Mouse (Mus musculus): ENCODE results near the gene Rnf225. TPM values are rescaled to one million over a fixed set of nuclear protein-coding genes. Genes with fewer than 3 reads are reported as not detected.
A peak's percentile ranks its signal among the peaks of the same experiment; 100 is the strongest.
"Not testable (repeated sequence)": the region's sequence is repeated elsewhere in the genome, so short reads cannot be mapped to it uniquely, and the experiment has no call there.

The Rnf225 gene
- polyA plus RNA-seq, 1 experiment from 2014 or later, result 30.7 TPM

DNA sequence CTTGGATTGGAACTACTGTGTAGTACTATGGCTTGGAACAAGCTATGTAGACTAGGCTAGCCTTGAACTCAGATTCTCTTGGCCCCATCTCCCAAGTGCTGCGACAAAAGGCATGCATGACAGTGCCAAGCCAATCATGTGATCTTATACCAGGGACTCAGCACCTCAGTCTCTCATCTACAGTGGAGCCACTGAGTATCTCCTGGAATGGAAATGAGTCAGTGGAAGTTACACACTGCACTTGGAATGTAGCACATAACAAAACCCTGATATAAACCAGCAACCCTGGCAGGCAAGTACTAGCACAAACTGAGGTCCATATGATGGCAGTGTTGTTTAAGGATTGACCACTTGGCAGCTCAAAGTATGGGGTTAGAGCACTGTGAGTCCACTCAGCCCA, 22.1 kb upstream of the Rnf225 start:
- no peak overlapping the region for H3K9ac ChIP-seq (ENCODE audit: low read length)
- DNase-seq (ENCODE audit: low spot score) (no peak), ATAC-seq (ENCODE audit: low FRiP score, low TSS enrichment) (0 out of 2 replicates have a peak, but pooled peaks have one; percentile 43)
- no peaks in the 10 kb centered on the region for H3K4me1 ChIP-seq (replicated peaks; ENCODE audit: control insufficient read depth, insufficient read depth)
- peaks cover 10% of the 10 kb centered on the region; the same call in 1 of the 2 replicates for H3K36me3 ChIP-seq (ENCODE audit: control insufficient read depth, insufficient read depth, low read length)
- H3K27me3 ChIP-seq (ENCODE audit: control insufficient read depth, insufficient read depth, low read length), result no peaks in the 10 kb centered on the region
- H3K9me3 ChIP-seq (ENCODE audit: control insufficient read depth, low read length), result no peaks in the 10 kb centered on the region
- H3K27ac ChIP-seq (replicated peaks), result no peak overlapping the region
- 88% methylated on average over 1 of the region's 1 CpGs for WGBS
- H3K4me3 ChIP-seq (ENCODE audit: low read depth, low read length), result no peak overlapping the region
- TF ChIP-seq EP300 (optimal IDR thresholded peaks at IDR 0.05) (no peak), CTCF (IDR thresholded peaks at IDR 0.05; ENCODE audit: low read depth) (peak; percentile 17; the same call in 1 of the 2 replicates)
- H3K4me2 ChIP-seq (replicated peaks; ENCODE audit: low read depth), result no peak overlapping the region

DNA sequence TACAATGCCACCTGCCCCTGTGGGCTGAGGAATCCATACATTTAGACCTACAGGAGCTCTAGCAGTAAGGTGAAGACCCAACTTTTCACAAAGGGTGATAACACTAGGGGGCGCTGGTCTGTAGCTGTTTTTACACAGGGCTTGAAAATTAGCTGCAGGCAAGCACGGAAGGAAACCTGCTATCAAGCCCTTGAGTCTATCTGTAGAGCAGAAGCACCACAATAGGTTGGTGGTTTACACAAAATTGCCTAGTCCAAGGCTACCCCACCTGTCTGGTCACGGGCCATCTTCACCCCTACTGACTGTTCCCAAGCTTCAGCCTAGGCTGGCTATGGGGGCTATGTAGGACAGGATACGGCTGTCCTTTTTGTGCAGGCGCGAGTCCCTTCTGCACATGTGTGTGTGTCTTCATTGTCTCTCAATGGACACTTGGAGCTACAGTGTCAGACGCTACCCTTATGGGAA, 17.7 kb upstream of the Rnf225 start:
- ATAC-seq (ENCODE audit: low FRiP score, low TSS enrichment), result peak; percentile 41

DNA sequence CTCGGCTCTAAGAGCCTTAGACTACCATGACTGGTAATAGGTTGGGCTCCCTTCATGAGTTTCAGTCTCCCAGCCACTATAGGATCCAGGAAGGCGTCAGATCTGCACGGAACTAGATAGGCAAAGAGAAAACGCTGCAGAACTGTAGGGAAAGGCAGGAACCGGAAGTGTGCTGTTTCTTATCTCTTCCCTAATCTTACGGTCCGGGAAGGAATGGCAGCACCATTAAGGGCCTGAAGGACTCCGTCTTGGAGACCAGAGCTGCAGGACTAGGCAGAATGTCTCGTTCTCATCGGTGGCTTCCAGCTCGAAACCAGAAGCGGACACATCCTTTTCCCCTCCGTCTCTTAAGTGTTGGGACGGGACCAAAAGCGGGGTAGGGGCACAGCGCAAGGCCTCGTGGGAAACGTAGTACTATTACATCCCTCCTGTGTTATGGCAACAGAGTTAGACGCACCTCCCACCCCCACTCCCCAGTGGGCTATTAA, 17.0 kb upstream of the Rnf225 start:
- Histone ChIP-seq H3K4me3 (ENCODE audit: low read depth, low read length) (peak overlapping the region; percentile 54), H3K36me3 (ENCODE audit: control insufficient read depth, insufficient read depth, low read length) (peaks cover 10% of the 10 kb centered on the region; the same call in 1 of the 2 replicates), H3K4me1 (replicated peaks; ENCODE audit: control insufficient read depth, insufficient read depth) (no peaks in the 10 kb centered on the region), H3K4me2 (replicated peaks; ENCODE audit: low read depth) (peak overlapping the region; percentile 52), H3K27me3 (ENCODE audit: control insufficient read depth, insufficient read depth, low read length) (no peaks in the 10 kb centered on the region), H3K9me3 (ENCODE audit: control insufficient read depth, low read length) (no peaks in the 10 kb centered on the region), H3K9ac (ENCODE audit: low read length) (peak overlapping the region; percentile 67), H3K27ac (replicated peaks) (peak overlapping the region; percentile 94)
- ATAC-seq (ENCODE audit: low FRiP score, low TSS enrichment), result peak; percentile 82
- 5% methylated on average over 19 of the region's 19 CpGs for WGBS
- peak; percentile 53 for DNase-seq (ENCODE audit: low spot score)
- TF ChIP-seq EP300 (optimal IDR thresholded peaks at IDR 0.05), result no peak
- TF ChIP-seq CTCF (IDR thresholded peaks at IDR 0.05; ENCODE audit: low read depth), result no peak

More for the DNA sequence above, 17.7 kb upstream of the Rnf225 start:
- no peak overlapping the region; the same call in 1 of the 2 replicates for H3K9ac ChIP-seq (ENCODE audit: low read length)
- peak; percentile 80 for TF ChIP-seq CTCF (IDR thresholded peaks at IDR 0.05; ENCODE audit: low read depth)
- TF ChIP-seq EP300 (optimal IDR thresholded peaks at IDR 0.05), result no peak
- DNase-seq (ENCODE audit: low spot score), result peak; percentile 77
- peak overlapping the region; percentile 52 for H3K4me2 ChIP-seq (replicated peaks; ENCODE audit: low read depth)
- peaks cover 10% of the 10 kb centered on the region; the same call in 1 of the 2 replicates for H3K36me3 ChIP-seq (ENCODE audit: control insufficient read depth, insufficient read depth, low read length)
- no peaks in the 10 kb centered on the region for H3K27me3 ChIP-seq (ENCODE audit: control insufficient read depth, insufficient read depth, low read length)
- H3K4me1 ChIP-seq (replicated peaks; ENCODE audit: control insufficient read depth, insufficient read depth), result no peaks in the 10 kb centered on the region
- 46% methylated on average over 7 of the region's 7 CpGs for WGBS
- peak overlapping the region; percentile 94 for H3K27ac ChIP-seq (replicated peaks)
- no peaks in the 10 kb centered on the region for H3K9me3 ChIP-seq (ENCODE audit: control insufficient read depth, low read length)
- peak overlapping the region; percentile 54 for H3K4me3 ChIP-seq (ENCODE audit: low read depth, low read length)

DNA sequence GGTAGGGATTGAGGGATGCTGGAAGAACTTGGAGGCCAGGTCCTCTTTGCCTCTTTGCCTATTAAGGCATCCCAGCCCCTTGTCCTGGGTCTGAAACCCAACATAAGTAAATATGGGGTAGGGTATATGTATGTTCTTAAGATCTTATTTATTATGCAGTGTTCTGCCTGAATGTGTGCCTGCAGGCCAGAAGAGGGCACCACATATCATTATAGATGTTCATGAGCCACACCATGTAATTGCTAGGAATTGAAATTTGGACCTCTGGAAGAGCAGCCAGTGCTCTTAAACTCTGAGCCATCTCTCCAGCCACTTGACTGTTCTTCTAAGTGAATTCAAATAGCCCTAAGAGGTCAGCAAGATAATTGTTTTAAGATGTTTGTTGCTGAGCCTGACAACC, 13.7 kb upstream of the Rnf225 start:
- ATAC-seq (ENCODE audit: low FRiP score, low TSS enrichment), result no peak
- Histone ChIP-seq H3K4me2 (replicated peaks; ENCODE audit: low read depth) (no peak overlapping the region), H3K36me3 (ENCODE audit: control insufficient read depth, insufficient read depth, low read length) (no peaks in the 10 kb centered on the region), H3K4me1 (replicated peaks; ENCODE audit: control insufficient read depth, insufficient read depth) (no peaks in the 10 kb centered on the region), H3K9me3 (ENCODE audit: control insufficient read depth, low read length) (no peaks in the 10 kb centered on the region), H3K9ac (ENCODE audit: low read length) (no peak overlapping the region), H3K4me3 (ENCODE audit: low read depth, low read length) (no peak overlapping the region), H3K27ac (replicated peaks) (no peak overlapping the region), H3K27me3 (ENCODE audit: control insufficient read depth, insufficient read depth, low read length) (no peaks in the 10 kb centered on the region)
- TF ChIP-seq CTCF (IDR thresholded peaks at IDR 0.05; ENCODE audit: low read depth), result peak; percentile 72
- TF ChIP-seq EP300 (optimal IDR thresholded peaks at IDR 0.05), result no peak
- DNase-seq (ENCODE audit: low spot score), result no peak

DNA sequence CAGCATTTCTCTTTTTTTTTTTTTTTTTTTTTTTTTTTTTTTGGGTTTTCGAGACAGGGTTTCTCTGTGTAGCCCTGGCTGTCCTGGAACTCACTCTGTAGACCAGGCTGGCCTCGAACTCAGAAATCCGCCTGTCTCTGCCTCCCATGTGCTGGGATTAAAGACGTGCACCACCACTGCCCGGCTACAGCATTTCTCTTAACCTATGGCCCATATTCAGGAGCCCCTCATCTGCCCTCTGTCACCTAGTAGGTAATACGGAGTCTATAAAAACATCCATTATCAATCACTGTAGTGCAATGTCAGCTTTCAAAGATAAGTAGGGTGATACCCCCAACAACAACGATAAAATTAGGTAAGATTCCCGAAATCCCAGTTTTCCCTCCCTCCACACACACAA, 6.7 kb upstream of the Rnf225 start:
- ATAC-seq (ENCODE audit: low FRiP score, low TSS enrichment); H3K4me3 ChIP-seq (ENCODE audit: low read depth, low read length); H3K9me3 ChIP-seq (ENCODE audit: control insufficient read depth, low read length); H3K36me3 ChIP-seq (ENCODE audit: control insufficient read depth, insufficient read depth, low read length); H3K4me1 ChIP-seq (replicated peaks; ENCODE audit: control insufficient read depth, insufficient read depth); H3K9ac ChIP-seq (ENCODE audit: low read length); H3K4me2 ChIP-seq (replicated peaks; ENCODE audit: low read depth); H3K27ac ChIP-seq (replicated peaks); H3K27me3 ChIP-seq (ENCODE audit: control insufficient read depth, insufficient read depth, low read length); DNase-seq (ENCODE audit: low spot score): not testable (repeated sequence)
- WGBS, result 79% methylated on average over 6 of the region's 8 CpGs

DNA sequence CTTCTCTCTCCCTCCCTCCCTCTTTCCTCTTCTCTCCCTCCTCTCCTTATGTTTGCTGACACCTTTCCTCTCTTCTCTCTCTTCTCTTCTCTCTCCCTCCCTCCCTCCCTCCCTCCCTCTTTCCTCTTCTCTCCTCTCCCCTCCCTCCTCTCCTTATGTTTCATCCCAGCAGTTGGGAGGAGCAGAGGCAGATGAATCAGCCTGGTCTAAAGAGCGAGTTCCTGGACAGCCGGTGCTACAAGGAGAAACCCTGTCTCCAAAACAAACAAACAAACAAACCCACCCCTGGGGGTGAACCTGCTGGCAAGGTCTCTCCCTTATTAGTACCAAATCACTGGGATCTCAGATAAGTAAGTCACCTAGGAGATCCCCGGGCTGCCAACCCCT, 5.9 kb upstream of the Rnf225 start:
- Histone ChIP-seq H3K27me3 (ENCODE audit: control insufficient read depth, insufficient read depth, low read length) (no peaks in the 10 kb centered on the region), H3K4me1 (replicated peaks; ENCODE audit: control insufficient read depth, insufficient read depth) (peaks cover 4% of the 10 kb centered on the region; the same call in 1 of the 2 replicates), H3K9me3 (ENCODE audit: control insufficient read depth, low read length) (no peaks in the 10 kb centered on the region), H3K36me3 (ENCODE audit: control insufficient read depth, insufficient read depth, low read length) (peaks cover 16% of the 10 kb centered on the region), H3K4me3 (ENCODE audit: low read depth, low read length) (peak overlapping the region; percentile 70), H3K4me2 (replicated peaks; ENCODE audit: low read depth) (peak overlapping the region; percentile 97), H3K27ac (replicated peaks) (peak overlapping the region; percentile 97), H3K9ac (ENCODE audit: low read length) (peak overlapping the region; percentile 80)
- TF ChIP-seq CTCF (IDR thresholded peaks at IDR 0.05; ENCODE audit: low read depth) (no peak), EP300 (optimal IDR thresholded peaks at IDR 0.05) (no peak)
- no peak for DNase-seq (ENCODE audit: low spot score)
- peak; percentile 11; the same call in 1 of the 2 replicates for ATAC-seq (ENCODE audit: low FRiP score, low TSS enrichment)
- 0% methylated on average over 3 of the region's 3 CpGs for WGBS

All from stomach, postnatal 0 days (tissue).